16 mouse cellular contexts compared by ENCODE assay signal in the genomic region with DNA sequence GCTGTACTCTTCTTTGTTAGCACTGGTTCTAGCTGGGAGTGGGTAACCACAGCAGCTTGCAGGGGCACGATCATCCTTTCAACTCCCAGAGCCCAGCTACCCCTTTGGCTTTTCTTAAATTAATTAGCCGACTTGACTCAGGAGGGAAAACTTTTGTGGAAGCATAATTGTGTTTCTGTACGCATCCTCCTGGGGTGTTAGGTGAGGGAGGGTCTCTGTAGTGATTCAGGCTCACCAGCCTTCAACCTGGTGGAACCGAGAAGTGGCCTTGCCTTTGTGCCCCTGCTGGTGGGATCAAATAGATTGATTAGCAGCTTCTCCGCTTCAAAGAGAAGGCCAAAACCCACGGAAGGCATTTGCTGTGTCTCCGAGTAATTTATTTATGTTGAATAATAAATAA. TPM values are rescaled to one million over a fixed set of nuclear protein-coding genes. Genes with fewer than 3 reads are reported as not detected.
DNase-seq lines count a peak whose midpoint lies in the region; ATAC-seq lines count a peak whose summit lies in the region.
"Had no signal": no experiment of that assay in that cellular context is flagged by ENCODE, and none has a peak within 500 bp of the region (broad histone marks: within the 10 kb centered on the region; RNA-seq: fewer than 3 reads in every experiment).

No protein-coding gene starts in this region.

- no peak overlapping the region for H3K9ac ChIP-seq in forebrain, embryonic 13.5 days
- no peak overlapping the region for H3K9ac ChIP-seq in forebrain, embryonic 15.5 days (replicated peaks)
- H3K9ac ChIP-seq in hindbrain, embryonic 14.5 days = no peak overlapping the region
- H3K9ac ChIP-seq: liver, embryonic 14.5 days had no signal

- H3K27me3 ChIP-seq in forebrain, embryonic 13.5 days = peaks cover 17% of the 10 kb centered on the region
- peaks cover 26% of the 10 kb centered on the region; the same call in 1 of the 2 replicates for H3K27me3 ChIP-seq in forebrain, embryonic 15.5 days
- peaks cover 33% of the 10 kb centered on the region for H3K27me3 ChIP-seq in hindbrain, embryonic 14.5 days (ENCODE audit: control insufficient read depth, insufficient read depth, low read length)

- H3K4me1 ChIP-seq in forebrain, embryonic 13.5 days = peaks cover 80% of the 10 kb centered on the region
- H3K4me1 ChIP-seq in forebrain, embryonic 15.5 days = peaks cover 87% of the 10 kb centered on the region
- peaks cover 61% of the 10 kb centered on the region for H3K4me1 ChIP-seq in hindbrain, embryonic 14.5 days (replicated peaks; ENCODE audit: control insufficient read depth, insufficient read depth, low read length)

- no peak overlapping the region for H3K27ac ChIP-seq in forebrain, embryonic 13.5 days
- no peak overlapping the region for H3K27ac ChIP-seq in forebrain, embryonic 15.5 days (replicated peaks)
- no peak overlapping the region for H3K27ac ChIP-seq in hindbrain, embryonic 14.5 days
- H3K27ac ChIP-seq: heart, embryonic 13.5 days; liver, embryonic 14.5 days had no signal

- WGBS in forebrain, embryonic 13.5 days = 14% methylated on average over 7 of the region's 7 CpGs
- 18% methylated on average over 7 of the region's 7 CpGs for WGBS in forebrain, embryonic 15.5 days
- WGBS in hindbrain, embryonic 14.5 days = 11% methylated on average over 7 of the region's 7 CpGs

- no peaks in the 10 kb centered on the region for H3K9me3 ChIP-seq in forebrain, embryonic 13.5 days (replicated peaks)
- H3K9me3 ChIP-seq in forebrain, embryonic 15.5 days = no peaks in the 10 kb centered on the region
- no peaks in the 10 kb centered on the region for H3K9me3 ChIP-seq in hindbrain, embryonic 14.5 days (ENCODE audit: control insufficient read depth, low read length)
- H3K9me3 ChIP-seq: heart, embryonic 13.5 days had no signal

- intact Hi-C loops in left cerebral cortex, postnatal 25 days (cut with DNase I) = no loop called here

- no peak overlapping the region for H3K4me3 ChIP-seq in forebrain, embryonic 13.5 days
- H3K4me3 ChIP-seq in forebrain, embryonic 15.5 days = no peak overlapping the region
- H3K4me3 ChIP-seq in hindbrain, embryonic 14.5 days (replicated peaks; ENCODE audit: low read length) = no peak overlapping the region
- H3K4me3 ChIP-seq: erythroblast, embryonic 14.5 days had no signal

- peaks cover 29% of the 10 kb centered on the region for H3K36me3 ChIP-seq in forebrain, embryonic 13.5 days (ENCODE audit: poor library complexity, severe bottlenecking)
- no peaks in the 10 kb centered on the region for H3K36me3 ChIP-seq in forebrain, embryonic 15.5 days
- H3K36me3 ChIP-seq in hindbrain, embryonic 14.5 days (replicated peaks; ENCODE audit: control insufficient read depth, insufficient read depth) = no peaks in the 10 kb centered on the region
- H3K36me3 ChIP-seq: heart, embryonic 13.5 days had no signal

- peak; percentile 39 for DNase-seq in embryo, embryonic 11 days
- DNase-seq in hindbrain, embryonic 14.5 days (ENCODE audit: low spot score) = no peak
- peak; percentile 40 for DNase-seq in neural tube, embryonic 10.5 days (ENCODE audit: extremely low spot score, low spot score)
- DNase-seq in right cerebral cortex, postnatal 10 days (ENCODE audit: low spot score in 2 of 2) = no peak
- DNase-seq in thymus, postnatal 0 days (ENCODE audit: low spot score) = no peak
- DNase-seq in left cerebral cortex, postnatal 25 days (ENCODE audit: low spot score in 2 of 2) = no peak
- DNase-seq: B cell, adult 2 months; cerebellum, adult 9-11 months; kidney, postnatal 25 days had no signal

- peak overlapping the region; percentile 81 for H3K4me2 ChIP-seq in forebrain, embryonic 13.5 days
- no peak overlapping the region for H3K4me2 ChIP-seq in forebrain, embryonic 15.5 days (replicated peaks)
- peak overlapping the region; percentile 71; the same call in 1 of the 2 replicates for H3K4me2 ChIP-seq in hindbrain, embryonic 14.5 days (replicated peaks)

- no peak for ATAC-seq in forebrain, embryonic 13.5 days
- ATAC-seq in forebrain, embryonic 15.5 days (replicated peaks) = no peak
- ATAC-seq in hindbrain, embryonic 14.5 days (ENCODE audit: low FRiP score) = no peak
- ATAC-seq: activated CD4-positive, CD25-positive, alpha-beta regulatory T cell, adult 4 months; inflammation-experienced regulatory T-cells, adult 6 months had no signal

RNA-seq across cellular contexts. Expression of a gene that starts 4.5 kb away (rescaled TPM):
- 31.8 and 39.6 TPM in 2 replicates for polyA plus RNA-seq in forebrain, embryonic 13.5 days (2015; fragmentation: Nextera tagmentation; extraction: Ambion mirVana)
- 25.6 and 25.8 TPM in 2 replicates for polyA plus RNA-seq in forebrain, embryonic 15.5 days (2015; fragmentation: Nextera tagmentation; extraction: Ambion mirVana)
- polyA plus RNA-seq in hindbrain, embryonic 14.5 days (2014; fragmentation: Nextera tagmentation; extraction: Ambion mirVana) = 24.0 and 30.8 TPM in 2 replicates
- 0.28 and 0.36 TPM in 2 replicates for polyA plus RNA-seq in thymus, postnatal 0 days (2015; fragmentation: Nextera tagmentation; extraction: Ambion mirVana)
- under 1 TPM; 0.18 to 0.48 TPM for total RNA-seq in left cerebral cortex, postnatal 25 days (2021)
- polyA plus RNA-seq: erythroblast, embryonic 14.5 days; inflammation-experienced regulatory T-cells, adult 6 months had no signal

RNA-seq across cellular contexts. Expression of a gene that starts 36.0 kb away (rescaled TPM):
- 46.9 and 56.2 TPM in 2 replicates for polyA plus RNA-seq in forebrain, embryonic 13.5 days (2015; fragmentation: Nextera tagmentation; extraction: Ambion mirVana)
- 60.8 and 66.2 TPM in 2 replicates for polyA plus RNA-seq in forebrain, embryonic 15.5 days (2015; fragmentation: Nextera tagmentation; extraction: Ambion mirVana)
- 54.9 and 58.0 TPM in 2 replicates for polyA plus RNA-seq in hindbrain, embryonic 14.5 days (2014; fragmentation: Nextera tagmentation; extraction: Ambion mirVana)
- 39.0 and 40.9 TPM in 2 replicates for polyA plus RNA-seq in thymus, postnatal 0 days (2015; fragmentation: Nextera tagmentation; extraction: Ambion mirVana)
- 10 to 100 TPM; 22.9 to 24.2 TPM for total RNA-seq in left cerebral cortex, postnatal 25 days (2021)

Comparison
In these comparisons a context has a peak if more than half of its experiments do, and no peak if none do; other contexts are left out.
1. DNase-seq: peak in embryo, embryonic 11 days (single experiment) and neural tube, embryonic 10.5 days (single experiment); none in hindbrain, embryonic 14.5 days (single experiment), right cerebral cortex, postnatal 10 days (0 of 2), thymus, postnatal 0 days (single experiment) and left cerebral cortex, postnatal 25 days (0 of 2).
2. RNA of a gene that starts 4.5 kb away (polyA plus RNA-seq): 31.8 to 39.6 TPM in forebrain, embryonic 13.5 days, 24.0 to 30.8 TPM in hindbrain, embryonic 14.5 days and 25.6 to 25.8 TPM in forebrain, embryonic 15.5 days; 0.28 to 0.36 TPM in thymus, postnatal 0 days; every median in the first group is over 10 times any median in the second.